Mouse (Mus musculus) kidney, embryonic 15.5 days (tissue): ENCODE results near the gene Actn3. TPM values are rescaled to one million over a fixed set of nuclear protein-coding genes. Genes with fewer than 3 reads are reported as not detected.

Experiments used
- ATAC-seq: fragments of 200-750 bp; cut with Nextera tagmentation; replicated peaks from 2 replicates; pipeline ENCODE4 v1.8.0; 2017; ENCODE audit warnings: moderate TSS enrichment; ENCODE audit not compliant: low FRiP score
- H3K27ac ChIP-seq: fragments of 300-500 bp; sonication (generic); 2 replicates; pipeline ENCODE4 v1.5.1; 2015; ENCODE audit warnings: mild to moderate bottlenecking, inconsistent platforms
- H3K27me3 ChIP-seq: fragments of 300-500 bp; sonication (generic); 2 replicates; pipeline ENCODE4 v1.6.1; 2015; ENCODE audit warnings: inconsistent platforms
- H3K36me3 ChIP-seq: fragments of 300-500 bp; sonication (generic); 2 replicates; pipeline ENCODE4 v1.6.1; 2015; ENCODE audit warnings: inconsistent platforms
- H3K4me1 ChIP-seq: fragments of 300-500 bp; sonication (generic); 2 replicates; pipeline ENCODE4 v1.6.1; 2015; ENCODE audit warnings: inconsistent platforms
- H3K4me2 ChIP-seq: fragments of 300-500 bp; sonication (generic); 2 replicates; pipeline ENCODE4 v1.6.1; 2015; ENCODE audit warnings: moderate library complexity, mild to moderate bottlenecking, inconsistent platforms
- H3K4me3 ChIP-seq: fragments of 300-500 bp; sonication (generic); replicated peaks from 2 replicates; pipeline ENCODE4 v1.5.1; 2015; ENCODE audit warnings: mild to moderate bottlenecking, inconsistent platforms
- H3K9ac ChIP-seq: fragments of 300-500 bp; sonication (generic); 2 replicates; pipeline ENCODE4 v1.6.1; 2015; ENCODE audit warnings: mild to moderate bottlenecking, inconsistent platforms
- H3K9me3 ChIP-seq: fragments of 300-500 bp; sonication (generic); replicated peaks from 2 replicates; pipeline ENCODE4 v1.6.1; 2016; ENCODE audit warnings: inconsistent platforms
- WGBS: fragments of 180-500 bp; shearing (Covaris S2); methylation state at CpG from one replicate; pipeline ENCODE4 v1.1.7; 2015; ENCODE audit warnings: mixed read lengths; 5-methylcytosine and 5-hydroxymethylcytosine counted together
- polyA plus RNA-seq: library from polyadenylated mRNA; unstranded; fragments of >200 nt; fragmentation: Nextera tagmentation; extraction: Ambion mirVana; gene quantifications from 2 replicates; pipeline ENCODE4 v1.2.1, GENCODE M21; 2015

Gene Actn3
- polyA plus RNA-seq: 10.6 and 12.0 TPM in 2 replicates

DNA sequence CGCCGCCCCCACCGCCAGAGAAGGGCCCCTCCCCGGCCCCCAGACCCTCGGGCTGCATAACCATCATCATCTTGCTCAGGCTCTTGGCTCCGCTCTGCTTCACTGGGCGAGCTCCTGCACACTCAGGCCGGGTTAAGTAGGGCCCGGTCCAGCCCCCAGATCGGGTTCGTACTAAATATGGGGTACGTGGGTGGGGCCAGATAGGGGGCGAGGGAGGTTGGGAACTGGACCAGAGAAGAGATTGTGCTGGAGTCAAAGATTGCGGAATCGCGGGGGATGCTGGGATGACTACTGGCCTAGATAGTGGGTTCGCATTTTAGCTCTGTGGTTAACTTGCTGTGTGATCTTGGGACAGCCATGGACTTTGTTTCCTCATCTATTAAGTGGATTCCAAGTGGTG lies at the start of gene Actn3:
Gene Actn3 (minus strand): TSS at position 125 of the 400 bp plus-strand sequence.
- H3K36me3 ChIP-seq: no peaks in the 10 kb centered on the region
- H3K27ac ChIP-seq: peak within 1 kb of the TSS; percentile 88
- H3K4me1 ChIP-seq: peaks cover 29% of the 10 kb centered on the region
- peak within 1 kb of the TSS; percentile 89 for H3K4me2 ChIP-seq
- peak; percentile 49 for ATAC-seq
- H3K9me3 ChIP-seq: no peaks in the 10 kb centered on the region
- peak within 1 kb of the TSS; percentile 99 for H3K4me3 ChIP-seq
- no peaks in the 10 kb centered on the region for H3K27me3 ChIP-seq
- WGBS: under 1% methylated on average over 17 of the region's 17 CpGs
- peak within 1 kb of the TSS; percentile 92 for H3K9ac ChIP-seq

DNA sequence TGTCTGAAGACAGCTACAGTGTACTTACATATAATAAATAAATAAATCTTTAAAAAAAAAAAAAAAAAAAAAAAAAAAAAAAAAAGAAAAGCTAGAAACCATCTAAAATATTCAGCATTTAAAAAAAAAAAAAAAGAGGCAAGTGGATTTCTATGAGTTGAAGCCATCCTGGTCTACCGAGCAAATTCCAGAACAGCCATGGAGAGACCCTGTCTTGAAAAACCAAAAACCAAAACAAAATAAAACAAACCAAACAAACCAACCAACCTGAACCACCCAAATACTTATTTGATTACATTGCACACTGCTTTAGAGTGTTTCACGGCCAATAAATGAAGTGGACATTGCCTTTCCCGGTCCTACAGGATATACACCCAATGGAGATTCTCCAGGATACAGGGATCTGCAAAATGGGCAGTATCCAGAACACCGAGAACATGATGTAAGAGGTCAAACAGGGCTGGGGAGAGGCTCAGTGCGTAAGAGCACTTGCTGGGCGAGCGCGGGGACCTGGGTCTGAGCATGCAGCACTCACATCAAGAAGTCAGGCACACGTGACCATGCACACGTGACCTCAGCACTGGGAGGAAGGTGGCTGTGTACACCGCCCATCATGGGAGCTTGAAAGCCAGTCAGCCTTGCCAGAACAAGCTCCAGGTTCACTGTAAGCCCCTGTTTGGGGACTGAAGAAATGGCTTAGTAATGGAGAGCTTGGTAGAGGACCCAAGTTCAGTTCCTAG lies 47.6 kb upstream of the Actn3 start:
- H3K4me3 ChIP-seq: no peak overlapping the region
- ATAC-seq: no peak
- no peak overlapping the region for H3K27ac ChIP-seq
- no peak overlapping the region for H3K4me2 ChIP-seq
- no peaks in the 10 kb centered on the region for H3K27me3 ChIP-seq
- peaks cover 62% of the 10 kb centered on the region for H3K36me3 ChIP-seq
- no peak overlapping the region for H3K9ac ChIP-seq
- H3K9me3 ChIP-seq: no peaks in the 10 kb centered on the region
- H3K4me1 ChIP-seq: peaks cover 23% of the 10 kb centered on the region
- WGBS: 95% methylated on average over 11 of the region's 11 CpGs

DNA sequence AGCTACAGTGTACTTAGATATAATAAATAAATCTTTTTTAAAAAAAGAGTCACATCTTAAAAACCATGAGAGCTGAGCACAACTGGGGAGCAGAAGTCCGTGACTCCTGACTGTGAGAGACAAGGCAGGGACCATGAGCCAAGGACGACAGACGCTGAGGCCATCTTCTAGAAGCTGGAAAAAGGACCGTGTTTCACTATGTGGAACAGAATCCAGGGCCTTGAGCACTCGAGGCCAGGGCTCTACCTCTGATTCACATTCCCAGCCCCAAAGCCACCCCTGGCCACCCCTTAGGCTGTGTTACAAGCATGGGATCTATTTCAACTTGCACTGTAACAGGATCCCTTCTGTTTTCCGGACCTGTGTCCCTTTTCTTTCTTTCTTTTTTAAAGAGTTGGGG lies 41.9 kb upstream of the Actn3 start:
- no peaks in the 10 kb centered on the region for H3K9me3 ChIP-seq
- no peaks in the 10 kb centered on the region for H3K4me1 ChIP-seq
- H3K36me3 ChIP-seq: peaks cover 100% of the 10 kb centered on the region
- no peak overlapping the region for H3K27ac ChIP-seq
- H3K4me2 ChIP-seq: no peak overlapping the region
- no peaks in the 10 kb centered on the region for H3K27me3 ChIP-seq
- no peak for ATAC-seq
- H3K9ac ChIP-seq: no peak overlapping the region
- no peak overlapping the region for H3K4me3 ChIP-seq
- 77% methylated on average over 6 of the region's 6 CpGs for WGBS

DNA sequence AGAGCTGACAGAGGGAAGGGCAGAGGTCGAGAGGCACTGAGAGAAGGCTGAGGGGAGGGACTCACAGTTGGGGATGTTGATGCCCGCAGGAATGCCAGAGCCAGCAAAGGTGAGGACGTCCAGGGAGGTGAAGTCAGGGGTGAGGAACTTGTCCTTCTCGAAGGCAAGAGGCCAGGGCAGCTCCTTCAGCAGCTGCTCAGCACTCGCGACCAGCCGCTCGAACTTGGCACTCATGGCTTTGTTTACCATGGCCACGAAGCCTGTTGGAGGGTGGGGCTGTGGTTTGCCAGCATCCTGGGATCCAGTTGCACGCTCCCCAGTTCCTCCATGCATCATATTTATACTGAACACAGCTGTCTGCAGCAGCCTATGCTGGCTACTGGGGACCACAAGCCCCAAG lies 39.1 kb upstream of the Actn3 start:
- 83% methylated on average over 10 of the region's 10 CpGs for WGBS
- H3K27ac ChIP-seq: no peak overlapping the region
- H3K27me3 ChIP-seq: no peaks in the 10 kb centered on the region
- peaks cover 99% of the 10 kb centered on the region for H3K36me3 ChIP-seq
- H3K4me1 ChIP-seq: no peaks in the 10 kb centered on the region
- no peak overlapping the region for H3K4me2 ChIP-seq
- no peak overlapping the region for H3K4me3 ChIP-seq
- no peak overlapping the region for H3K9ac ChIP-seq
- no peaks in the 10 kb centered on the region for H3K9me3 ChIP-seq
- no peak for ATAC-seq

DNA sequence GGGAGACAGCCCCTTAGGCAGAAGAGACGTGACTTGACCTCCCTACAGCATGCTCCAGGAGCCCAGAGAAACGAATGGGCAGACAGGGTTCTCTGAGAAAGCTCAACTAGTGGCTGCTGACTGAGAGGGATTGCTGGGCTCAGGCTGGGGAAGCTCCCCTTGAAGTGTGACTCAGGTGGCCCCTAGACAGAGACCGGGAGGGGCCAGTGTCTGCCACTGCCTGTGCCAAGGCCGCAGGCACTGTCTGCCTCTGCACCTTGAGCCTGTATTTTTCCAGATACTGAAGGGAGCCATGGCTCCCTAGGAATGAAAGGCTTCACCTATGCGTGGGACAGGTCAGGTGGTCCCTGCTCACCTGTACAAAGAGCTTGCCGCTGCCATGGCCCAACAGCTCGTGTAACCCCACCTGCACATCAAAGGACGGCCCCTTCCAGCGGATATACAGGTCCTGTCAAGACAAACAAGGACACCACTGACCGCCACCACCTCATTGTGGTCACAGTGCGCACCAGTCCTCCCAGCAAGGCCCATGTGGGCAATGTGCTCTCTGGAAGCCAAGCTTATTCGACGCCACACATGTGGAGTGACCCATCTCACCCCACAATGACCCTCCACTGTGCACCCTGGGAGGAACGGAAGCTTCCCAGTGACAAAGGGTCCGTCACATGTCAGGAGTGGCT lies 38.4 kb upstream of the Actn3 start:
- Histone ChIP-seq H3K27ac (no peak overlapping the region), H3K27me3 (no peaks in the 10 kb centered on the region), H3K9ac (no peak overlapping the region), H3K4me3 (no peak overlapping the region), H3K4me2 (no peak overlapping the region), H3K4me1 (no peaks in the 10 kb centered on the region), H3K9me3 (no peaks in the 10 kb centered on the region), H3K36me3 (peaks cover 99% of the 10 kb centered on the region)
- WGBS: 95% methylated on average over 15 of the region's 15 CpGs
- ATAC-seq: no peak

DNA sequence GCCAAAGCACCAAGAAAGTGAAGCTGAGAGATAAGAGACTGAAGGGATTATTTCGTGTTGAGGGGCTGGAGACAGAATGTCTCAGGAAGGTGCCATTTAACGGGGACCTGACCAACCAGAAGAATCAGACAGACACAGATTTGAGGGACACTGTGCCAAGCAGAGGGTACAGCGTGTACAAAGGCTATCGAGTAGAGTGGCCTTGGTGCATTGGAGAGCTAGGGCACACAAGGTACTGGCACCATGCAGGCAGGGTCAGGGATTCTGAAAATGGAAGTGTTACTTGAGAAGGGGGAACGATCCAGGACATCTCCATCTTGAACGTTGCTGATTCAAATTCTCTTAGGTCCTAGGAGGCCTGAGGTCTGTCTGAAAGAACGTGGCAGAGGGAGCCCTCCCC lies 31.7 kb upstream of the Actn3 start:
- Histone ChIP-seq H3K36me3 (peaks cover 73% of the 10 kb centered on the region), H3K9ac (no peak overlapping the region), H3K4me3 (no peak overlapping the region), H3K4me2 (no peak overlapping the region), H3K9me3 (no peaks in the 10 kb centered on the region), H3K27me3 (no peaks in the 10 kb centered on the region), H3K27ac (no peak overlapping the region), H3K4me1 (peaks cover 9% of the 10 kb centered on the region; the same call in 1 of the 2 replicates)
- no peak for ATAC-seq
- WGBS: 93% methylated on average over 7 of the region's 7 CpGs

DNA sequence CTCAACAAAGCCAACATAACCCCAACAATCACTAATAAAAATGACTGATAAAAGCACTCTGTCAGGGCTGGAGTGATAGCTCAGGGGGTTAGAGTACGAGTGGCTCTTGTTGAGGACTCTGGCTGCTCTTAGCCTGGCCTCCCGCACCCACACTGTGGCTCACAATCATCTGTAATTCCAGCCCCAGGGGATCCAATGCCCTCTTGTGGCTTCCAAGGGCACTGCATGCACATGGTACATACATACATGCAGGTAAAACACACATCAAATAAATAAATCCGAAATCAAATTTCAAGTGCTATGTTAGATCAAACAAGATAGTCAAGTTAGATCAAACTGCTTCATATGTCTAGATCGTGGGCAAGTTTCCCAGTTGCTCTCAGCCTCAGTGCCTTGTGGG lies 30.4 kb upstream of the Actn3 start:
- no peak overlapping the region for H3K9ac ChIP-seq

DNA sequence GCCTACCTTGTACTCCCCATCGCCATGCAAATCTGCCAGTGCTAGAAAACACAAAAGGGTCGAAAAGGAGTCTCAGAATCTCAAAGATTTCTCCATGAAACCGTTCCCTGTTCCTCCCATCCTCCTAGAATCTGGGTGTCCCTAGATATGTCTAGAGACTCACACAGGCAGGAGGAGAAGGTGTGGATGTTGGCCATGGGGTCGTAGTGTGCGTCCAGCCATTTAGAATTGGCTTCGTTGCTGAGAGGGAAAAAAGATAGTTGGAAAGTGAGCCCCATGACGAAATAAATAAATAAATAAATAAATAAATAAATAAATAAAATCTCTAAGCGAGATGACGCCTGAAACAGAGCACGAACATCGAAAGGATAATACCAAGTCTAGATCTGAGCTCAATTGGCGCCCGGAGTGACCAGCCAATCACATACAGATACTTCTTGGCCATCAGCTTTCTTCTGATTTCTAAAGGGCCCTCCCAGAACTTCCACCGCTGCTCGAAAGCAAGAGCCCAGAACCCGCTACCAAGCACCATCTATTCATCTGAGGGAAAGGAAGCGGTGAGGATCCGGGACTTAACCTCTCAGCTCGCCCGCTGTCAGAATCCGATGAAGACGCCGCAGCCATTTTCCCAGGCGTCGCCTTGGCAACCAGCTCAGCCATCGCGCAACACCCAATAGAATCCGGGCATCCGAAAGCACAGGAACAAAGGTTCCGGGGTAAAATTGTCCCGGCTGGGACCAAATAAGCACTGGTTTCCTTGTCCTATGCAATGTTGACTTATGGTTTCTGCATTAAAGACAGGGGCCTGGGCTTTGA lies 28.5 kb upstream of the Actn3 start, which contains the start of gene Bbs1:
Gene Bbs1 (minus strand): TSS at position 650 of the 816 bp plus-strand sequence.
- peaks cover 9% of the 10 kb centered on the region; the same call in 1 of the 2 replicates for H3K4me1 ChIP-seq
- H3K27me3 ChIP-seq: no peaks in the 10 kb centered on the region
- H3K4me3 ChIP-seq: peak within 1 kb of the TSS; percentile 83
- H3K9ac ChIP-seq: peak within 1 kb of the TSS; percentile 61
- peak within 1 kb of the TSS; percentile 68 for H3K4me2 ChIP-seq
- H3K9me3 ChIP-seq: no peaks in the 10 kb centered on the region
- peak; percentile 57; the same call in 1 of the 2 replicates for ATAC-seq
- peaks cover 58% of the 10 kb centered on the region for H3K36me3 ChIP-seq
- H3K27ac ChIP-seq: 0 out of 2 replicates have a peak within 1 kb of the TSS, but pooled peaks have one; percentile 54
- WGBS: 7% methylated on average over 31 of the region's 31 CpGs

More for the DNA sequence above, 30.4 kb upstream of the Actn3 start:
- Histone ChIP-seq H3K27me3 (no peaks in the 10 kb centered on the region), H3K4me1 (peaks cover 9% of the 10 kb centered on the region; the same call in 1 of the 2 replicates), H3K9me3 (no peaks in the 10 kb centered on the region), H3K4me2 (no peak overlapping the region), H3K4me3 (no peak overlapping the region), H3K36me3 (peaks cover 66% of the 10 kb centered on the region), H3K27ac (no peak overlapping the region)
- 89% methylated on average over 4 of the region's 4 CpGs for WGBS
- no peak for ATAC-seq

DNA sequence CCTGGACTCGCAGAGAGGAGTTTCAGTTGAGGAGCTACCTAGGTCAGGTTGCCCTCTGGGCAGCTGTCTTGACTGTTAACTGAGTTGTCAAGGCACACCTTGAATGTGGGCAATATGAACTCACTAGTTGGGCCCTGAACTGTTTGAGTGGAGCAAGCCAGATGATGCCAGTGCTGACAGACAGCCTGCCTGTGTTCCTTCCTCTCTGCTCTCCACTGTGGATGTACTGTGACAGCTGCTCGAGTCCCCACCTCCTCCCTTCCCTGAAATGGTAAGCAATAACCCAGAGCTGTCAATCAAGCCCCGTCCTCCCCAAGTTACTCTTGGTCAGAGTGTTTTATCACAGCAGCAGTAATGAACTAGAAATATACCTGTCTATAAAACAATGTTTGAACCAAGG lies 22.2 kb upstream of the Actn3 start:
- no peaks in the 10 kb centered on the region for H3K9me3 ChIP-seq
- WGBS: 71% methylated on average over 3 of the region's 3 CpGs
- H3K4me1 ChIP-seq: peaks cover 19% of the 10 kb centered on the region
- H3K36me3 ChIP-seq: peaks cover 23% of the 10 kb centered on the region; the same call in 1 of the 2 replicates
- H3K4me2 ChIP-seq: no peak overlapping the region
- H3K27ac ChIP-seq: no peak overlapping the region
- H3K27me3 ChIP-seq: no peaks in the 10 kb centered on the region
- no peak overlapping the region for H3K9ac ChIP-seq
- ATAC-seq: no peak
- no peak overlapping the region for H3K4me3 ChIP-seq

DNA sequence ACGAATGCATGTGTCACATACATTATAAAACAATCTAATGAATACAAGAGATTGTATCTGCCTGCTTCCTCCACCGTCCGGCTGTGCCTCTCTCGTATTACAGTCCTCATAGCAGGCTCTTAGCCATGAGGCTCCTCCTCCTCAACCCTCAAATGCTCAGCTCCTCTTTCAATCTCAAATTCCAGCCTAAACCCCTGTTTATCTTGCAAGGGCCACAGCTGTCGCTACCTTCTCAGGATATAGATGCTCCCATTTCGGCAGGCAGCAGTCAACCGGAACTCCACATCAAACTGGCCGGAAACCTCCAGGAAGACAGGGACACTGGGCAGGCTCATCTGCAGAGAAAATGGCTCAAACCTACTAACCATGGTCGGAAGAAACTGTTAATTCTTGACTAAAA lies 21.3 kb upstream of the Actn3 start:
- peak overlapping the region; percentile 41; the same call in 1 of the 2 replicates for H3K27ac ChIP-seq
- peaks cover 23% of the 10 kb centered on the region; the same call in 1 of the 2 replicates for H3K36me3 ChIP-seq
- H3K4me3 ChIP-seq: no peak overlapping the region
- H3K9me3 ChIP-seq: no peaks in the 10 kb centered on the region
- H3K4me1 ChIP-seq: peaks cover 19% of the 10 kb centered on the region
- 0 out of 2 replicates have a peak, but pooled peaks have one; percentile 49 for ATAC-seq
- H3K9ac ChIP-seq: no peak overlapping the region
- no peak overlapping the region for H3K4me2 ChIP-seq
- no peaks in the 10 kb centered on the region for H3K27me3 ChIP-seq
- 31% methylated on average over 9 of the region's 9 CpGs for WGBS

DNA sequence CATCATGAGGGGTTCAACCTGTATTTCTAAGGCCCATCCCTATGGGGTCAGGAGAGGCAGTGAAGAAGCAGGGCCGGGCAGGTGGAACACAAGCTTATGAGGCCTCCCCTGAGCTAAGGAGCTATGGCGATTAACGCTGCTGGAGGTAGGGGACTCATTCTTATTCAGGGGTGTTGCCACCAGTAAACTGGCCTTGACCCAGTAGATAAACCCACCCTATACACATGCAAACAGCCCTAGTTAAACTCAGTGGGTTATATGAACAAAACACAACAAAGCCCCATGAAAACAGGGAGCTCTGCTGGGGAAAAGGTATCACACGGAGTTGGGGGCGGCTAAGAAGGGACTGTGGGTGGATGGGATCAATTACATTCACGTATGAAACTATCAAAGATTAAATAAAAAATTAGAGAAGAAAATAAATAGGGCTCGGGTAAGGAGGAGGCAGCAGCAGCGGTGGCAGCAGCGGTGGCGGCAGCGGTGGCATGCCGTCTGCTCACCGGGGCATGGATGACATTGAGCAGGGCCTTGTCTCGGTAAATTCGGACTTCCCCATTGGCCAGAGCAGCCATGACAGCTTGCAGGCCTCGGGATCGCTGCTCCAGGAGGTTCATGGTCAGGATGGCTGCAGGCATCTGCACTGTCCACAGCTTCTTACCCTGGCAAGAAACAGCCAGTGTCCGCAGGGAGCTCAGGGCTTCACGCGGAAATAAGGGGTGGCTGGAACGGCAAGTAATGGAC lies 19.2 kb upstream of the Actn3 start:
- Histone ChIP-seq H3K9ac (no peak overlapping the region), H3K9me3 (no peaks in the 10 kb centered on the region), H3K4me3 (no peak overlapping the region), H3K27ac (peak overlapping the region; percentile 41; the same call in 1 of the 2 replicates), H3K36me3 (0 out of 2 replicates have a peak, but pooled peaks cover 9% of the 10 kb centered on the region), H3K4me2 (peak overlapping the region; percentile 48), H3K27me3 (no peaks in the 10 kb centered on the region), H3K4me1 (peaks cover 19% of the 10 kb centered on the region)
- peak; percentile 40; the same call in 1 of the 2 replicates for ATAC-seq
- 36% methylated on average over 21 of the region's 21 CpGs for WGBS
